Mouse (Mus musculus) B cell, adult 67 days (primary cell): ENCODE measurements around the gene Rpusd2. TPM values are rescaled to one million over a fixed set of nuclear protein-coding genes. Genes with fewer than 3 reads are reported as not detected.

Experiments
- total RNA-seq, 2 experiments: library from RNA; stranded (reverse); gene quantifications; 4 replicates each; pipeline ENCODE4 v1.2.4; 2023

Rpusd2 gene
- 10 to 100 TPM; 14.2 to 17.3 TPM for total RNA-seq

DNA sequence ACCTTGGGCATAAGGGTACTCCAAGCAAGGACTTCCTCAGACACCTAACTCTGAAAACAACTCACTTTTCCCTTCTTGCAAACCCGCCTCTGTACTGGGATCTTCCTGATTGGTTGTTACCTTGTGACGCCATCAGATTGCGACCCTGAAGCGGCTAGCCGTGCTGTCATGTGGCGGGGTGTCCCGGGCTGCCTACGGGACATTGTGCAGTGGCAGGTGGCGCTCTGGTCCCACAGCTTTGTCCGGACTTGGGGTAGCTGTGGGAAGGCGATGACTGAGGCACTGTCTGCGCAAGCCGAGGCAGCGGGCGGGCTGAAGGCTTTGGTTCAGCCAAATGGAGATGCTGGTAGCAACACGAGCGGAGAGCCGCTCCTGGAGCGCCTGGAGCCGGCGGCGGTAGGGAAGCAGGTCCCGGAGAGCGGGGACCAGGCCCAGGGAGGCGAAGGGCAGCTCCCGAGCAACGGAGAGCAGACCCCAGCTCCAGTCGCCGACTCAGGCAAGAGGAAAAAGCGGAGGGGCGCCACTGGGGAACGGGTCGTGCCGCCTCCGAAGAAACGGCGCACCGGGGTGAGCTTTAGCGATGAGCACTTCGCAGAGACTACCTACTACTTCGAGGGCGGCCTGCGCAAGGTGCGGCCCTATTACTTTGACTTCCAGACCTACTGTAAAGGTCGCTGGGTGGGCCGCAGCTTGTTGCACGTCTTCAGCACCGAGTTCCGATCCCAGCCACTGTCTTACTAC is at the start of gene Rpusd2:
Gene Rpusd2, plus strand, starts transcription at position 135 of the 741 bp plus-strand sequence.

DNA sequence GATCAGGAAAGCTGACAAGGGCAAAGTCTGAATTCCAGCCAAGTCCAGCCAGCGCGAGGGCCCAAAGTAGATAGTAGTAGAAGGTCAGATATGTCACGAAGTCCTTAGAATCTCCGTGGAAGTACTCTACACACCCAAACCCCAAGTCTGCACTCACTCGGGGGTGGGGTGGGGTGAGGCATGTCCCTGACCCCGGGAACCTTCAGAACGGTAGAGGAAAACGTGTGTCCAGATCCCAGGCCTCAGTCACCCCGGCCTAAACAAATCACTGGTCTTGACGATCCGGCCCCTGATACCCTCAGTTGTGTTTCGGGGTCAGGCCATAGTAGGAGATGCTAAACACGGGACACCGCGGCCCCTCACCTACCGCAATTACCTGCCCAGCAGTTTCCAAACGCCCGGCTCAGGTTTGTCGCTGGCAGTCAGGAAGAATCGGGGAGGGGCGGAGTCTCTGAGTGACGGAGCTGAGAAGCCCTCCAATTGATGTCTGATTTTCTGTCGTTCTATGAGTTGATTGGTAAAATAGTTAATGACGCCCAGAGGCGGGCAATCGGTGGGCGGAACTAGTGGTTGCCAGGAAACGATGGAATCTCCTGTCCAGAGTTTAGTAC is 5.5 kb upstream of the Rpusd2 start, which contains the start of gene Ccdc32:
Gene Ccdc32, minus strand, starts transcription at position 453 of the 611 bp plus-strand sequence.

DNA sequence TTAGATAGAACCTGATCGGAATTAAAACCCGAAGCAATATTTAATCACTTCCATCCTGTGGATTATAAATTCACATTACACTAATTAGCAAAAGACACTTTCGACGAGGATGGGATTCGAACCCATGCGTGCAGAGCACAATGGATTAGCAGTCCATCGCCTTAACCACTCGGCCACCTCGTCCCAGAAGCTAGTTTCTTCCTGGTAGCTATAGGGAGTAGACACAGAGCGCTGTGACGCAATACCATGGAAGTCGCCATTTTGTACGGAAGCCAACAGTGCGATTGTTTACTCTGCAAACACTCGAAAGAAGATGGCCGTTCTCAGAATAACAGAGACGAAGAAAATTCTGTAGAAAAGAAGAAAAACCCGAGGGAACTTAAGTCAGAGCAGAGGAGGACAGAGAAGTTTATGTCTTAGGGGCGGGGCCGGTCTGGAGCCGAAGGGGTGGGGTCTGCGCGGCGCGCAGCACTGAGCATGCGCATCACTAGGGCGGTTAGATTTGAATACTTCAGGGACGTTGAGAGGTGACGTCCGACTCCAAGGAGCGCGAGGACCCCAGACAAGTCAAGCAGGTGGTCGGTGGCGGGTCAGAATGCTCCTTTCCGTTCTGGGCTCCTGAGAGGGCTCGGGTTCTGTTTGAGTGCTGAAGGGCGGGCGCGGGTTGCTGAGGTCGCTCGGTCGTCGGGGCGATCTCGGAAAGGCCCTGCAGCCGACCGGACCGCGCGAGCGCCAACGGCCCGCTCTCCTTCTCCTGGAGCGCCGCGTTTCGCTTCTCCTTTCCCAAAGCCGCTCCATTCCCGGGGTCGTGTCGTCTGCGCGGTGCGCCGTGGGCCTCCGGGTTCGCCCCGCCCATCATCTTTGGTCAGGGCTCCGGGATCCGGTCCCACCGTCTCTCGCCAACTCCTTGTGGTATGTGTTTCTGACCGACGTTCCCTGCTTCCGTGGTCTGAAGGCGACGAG is 12.3 kb downstream of the Rpusd2 start, which contains the start of gene Knl1:
Gene Knl1, plus strand, starts transcription at position 471 of the 963 bp plus-strand sequence.

Other genes starting within 250 kb of the Rpusd2 start
- 10 to 100 TPM in 1 of 2 experiments, 1 to 10 TPM in 1; 7.4 to 10.0 TPM for gene Knstrn, start 220.8 kb upstream of the Rpusd2 start, total RNA-seq
- 10 to 100 TPM; 84.9 to 99.0 TPM for gene Ivd, start 172.8 kb upstream of the Rpusd2 start, total RNA-seq
- gene Bahd1, start 134.4 kb upstream of the Rpusd2 start, total RNA-seq: 10 to 100 TPM; 58.6 to 62.4 TPM
- 1 to 10 TPM; 4.6 to 7.1 TPM for gene Chst14, start 108.3 kb upstream of the Rpusd2 start, total RNA-seq
- gene Ccdc32, start 5.4 kb upstream of the Rpusd2 start, total RNA-seq: 10 to 100 TPM; 12.0 to 12.5 TPM
- 1 to 10 TPM; 3.2 to 3.4 TPM for gene Knl1, start 12.3 kb downstream of the Rpusd2 start, total RNA-seq
- gene Rad51, start 78.0 kb downstream of the Rpusd2 start, total RNA-seq: 1 to 10 TPM; 2.6 to 3.2 TPM
- gene Rmdn3, start 122.2 kb downstream of the Rpusd2 start, total RNA-seq: 10 to 100 TPM; 27.2 to 35.9 TPM
- gene Gchfr, start 133.0 kb downstream of the Rpusd2 start, total RNA-seq: not detected
- 1 to 10 TPM; 2.9 to 6.8 TPM for gene Gm14137, start 139.7 kb downstream of the Rpusd2 start, total RNA-seq
- 10 to 100 TPM; 36.2 to 47.6 TPM for gene Zfyve19, start 173.8 kb downstream of the Rpusd2 start, total RNA-seq
- gene Dnajc17, start 174.0 kb downstream of the Rpusd2 start, total RNA-seq: 10 to 100 TPM; 15.0 to 20.1 TPM
- not detected for gene Ppp1r14d, start 195.1 kb downstream of the Rpusd2 start, total RNA-seq
- gene Spint1, start 202.6 kb downstream of the Rpusd2 start, total RNA-seq: 1 to 10 TPM in 1 of 2 experiments, under 1 TPM in 1; 0.29 to 1.3 TPM
- gene Rhov, start 236.5 kb downstream of the Rpusd2 start, total RNA-seq: under 1 TPM; 0.44 to 0.84 TPM